Mouse (Mus musculus): ENCODE results near the gene Olfr1346. TPM values are rescaled to one million over a fixed set of nuclear protein-coding genes. Genes with fewer than 3 reads are reported as not detected.

The Olfr1346 gene
- polyA plus RNA-seq, 1 experiment from 2014 or later: not detected

DNA sequence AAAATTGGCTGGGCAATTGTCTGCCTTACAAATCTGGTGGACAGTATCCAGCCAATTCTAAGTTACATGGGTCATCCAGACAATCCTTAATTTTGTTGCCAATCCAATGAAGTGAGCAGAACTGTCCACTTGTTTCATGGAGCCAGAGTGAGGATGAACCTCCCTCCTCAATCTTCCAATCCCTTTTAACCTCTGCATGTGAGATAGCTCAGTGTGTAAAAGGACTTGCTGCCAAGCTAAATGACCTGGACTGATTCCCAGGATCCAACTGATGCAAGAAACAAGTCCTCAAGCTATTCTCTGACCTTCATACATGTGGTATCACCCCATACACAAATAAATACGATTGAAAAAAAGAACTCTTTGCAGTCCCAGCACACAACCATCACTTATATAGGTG, 54.8 kb downstream of the Olfr1346 start:
- Histone ChIP-seq H3K4me2 (no peak overlapping the region), H3K27ac (no peak overlapping the region), H3K36me3 (replicated peaks) (no peaks in the 10 kb centered on the region), H3K4me1 (no peaks in the 10 kb centered on the region), H3K9me3 (peaks cover 21% of the 10 kb centered on the region), H3K9ac (no peak overlapping the region), H3K27me3 (no peaks in the 10 kb centered on the region), H3K4me3 (replicated peaks) (no peak overlapping the region)
- no peak for ATAC-seq (ENCODE audit: low FRiP score)
- 47% methylated on average over 1 of the region's 1 CpGs for WGBS

GRCm38 (mm10) chr7:6522850-6523249, 55.9 kb downstream of the Olfr1346 start, which contains the start of gene Olfr1349:
Gene Olfr1349, minus strand, starts transcription at chr7:6522950.
- 88% methylated on average over 5 of the region's 5 CpGs for WGBS
- Histone ChIP-seq H3K9me3 (peaks cover 26% of the 10 kb centered on the region), H3K27ac (no peak within 1 kb of the TSS)

GRCm38 (mm10) chr7:6525001-6525400, 58.1 kb downstream of the Olfr1346 start:
- no peak for ATAC-seq (ENCODE audit: low FRiP score)
- H3K27ac ChIP-seq: no peak overlapping the region
- H3K27me3 ChIP-seq: no peaks in the 10 kb centered on the region
- H3K4me1 ChIP-seq: no peaks in the 10 kb centered on the region
- H3K36me3 ChIP-seq (replicated peaks): no peaks in the 10 kb centered on the region
- 64% methylated on average over 3 of the region's 3 CpGs for WGBS
- peaks cover 23% of the 10 kb centered on the region for H3K9me3 ChIP-seq
- H3K9ac ChIP-seq: no peak overlapping the region
- H3K4me3 ChIP-seq (replicated peaks): no peak overlapping the region
- no peak overlapping the region for H3K4me2 ChIP-seq

More at GRCm38 (mm10) chr7:6522850-6523249, 55.9 kb downstream of the Olfr1346 start, which contains the start of gene Olfr1349:
- Histone ChIP-seq H3K36me3 (replicated peaks) (no peaks in the 10 kb centered on the region), H3K4me2 (no peak within 1 kb of the TSS), H3K27me3 (no peaks in the 10 kb centered on the region), H3K4me3 (replicated peaks) (no peak within 1 kb of the TSS), H3K4me1 (no peaks in the 10 kb centered on the region), H3K9ac (no peak within 1 kb of the TSS)
- no peak for ATAC-seq (ENCODE audit: low FRiP score)

DNA sequence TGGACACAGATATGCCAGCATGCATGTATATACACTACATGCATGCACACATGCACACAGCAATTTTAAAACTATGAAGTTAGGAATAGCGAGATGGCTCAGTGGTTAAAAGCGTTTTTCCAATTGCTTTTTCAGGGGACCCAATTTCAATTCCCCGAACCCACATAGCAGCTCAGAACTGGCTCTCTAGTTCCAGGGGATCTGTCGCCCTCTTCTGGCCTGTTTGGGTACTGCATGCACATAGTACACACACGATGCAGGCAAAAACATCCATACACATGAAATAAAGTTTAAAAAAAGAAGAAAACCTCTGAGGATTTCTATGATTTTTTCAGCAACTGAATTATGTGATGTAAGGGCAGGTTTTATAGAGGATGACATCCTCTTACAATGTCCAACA, 59.2 kb downstream of the Olfr1346 start:
- H3K4me3 ChIP-seq (replicated peaks): no peak overlapping the region
- H3K27me3 ChIP-seq: no peaks in the 10 kb centered on the region
- no peak overlapping the region for H3K27ac ChIP-seq
- no peak overlapping the region for H3K4me2 ChIP-seq
- no peak overlapping the region for H3K9ac ChIP-seq
- WGBS: 65% methylated on average over 5 of the region's 5 CpGs
- ATAC-seq (ENCODE audit: low FRiP score): no peak
- no peaks in the 10 kb centered on the region for H3K4me1 ChIP-seq
- peaks cover 26% of the 10 kb centered on the region for H3K9me3 ChIP-seq
- no peaks in the 10 kb centered on the region for H3K36me3 ChIP-seq (replicated peaks)

Other genes with a start within 250 kb of the Olfr1346 start
- not detected in 2 replicates for gene Zscan5b, start 244.8 kb upstream of the Olfr1346 start, polyA plus RNA-seq (2016; fragmentation: Nextera tagmentation; extraction: Ambion mirVana)
- gene Epp13, start 214.4 kb upstream of the Olfr1346 start, polyA plus RNA-seq (2016; fragmentation: Nextera tagmentation; extraction: Ambion mirVana): not detected in 2 replicates
- 14.0 and 15.8 TPM in 2 replicates for gene Zfp667, start 180.5 kb upstream of the Olfr1346 start, polyA plus RNA-seq (2016; fragmentation: Nextera tagmentation; extraction: Ambion mirVana)
- gene Zfp583, start 135.8 kb upstream of the Olfr1346 start, polyA plus RNA-seq (2016; fragmentation: Nextera tagmentation; extraction: Ambion mirVana): 7.2 and 7.5 TPM in 2 replicates
- gene Gm3854, start 123.3 kb upstream of the Olfr1346 start, polyA plus RNA-seq (2016; fragmentation: Nextera tagmentation; extraction: Ambion mirVana): 3.8 and 4.1 TPM in 2 replicates
- 2.8 TPM in 2 replicates for gene Zfp78, start 103.8 kb upstream of the Olfr1346 start, polyA plus RNA-seq (2016; fragmentation: Nextera tagmentation; extraction: Ambion mirVana)
- 15.2 and 15.8 TPM in 2 replicates for gene Zfp28, start 83.8 kb upstream of the Olfr1346 start, polyA plus RNA-seq (2016; fragmentation: Nextera tagmentation; extraction: Ambion mirVana)
- 0.82 and 1.6 TPM in 2 replicates for gene Smim17, start 68.4 kb upstream of the Olfr1346 start, polyA plus RNA-seq (2016; fragmentation: Nextera tagmentation; extraction: Ambion mirVana)
- not detected in 2 replicates for gene Gm20715, start 56.8 kb upstream of the Olfr1346 start, polyA plus RNA-seq (2016; fragmentation: Nextera tagmentation; extraction: Ambion mirVana)
- gene Olfr1344, start 28.4 kb upstream of the Olfr1346 start, polyA plus RNA-seq (2016; fragmentation: Nextera tagmentation; extraction: Ambion mirVana): 0.11 TPM in 1 of 2 replicates, not detected in the other
- 0.03 TPM in 1 of 2 replicates, not detected in the other for gene Olfr1336, start 10.9 kb upstream of the Olfr1346 start, polyA plus RNA-seq (2016; fragmentation: Nextera tagmentation; extraction: Ambion mirVana)
- not detected in 2 replicates for gene Olfr5, start 19.8 kb downstream of the Olfr1346 start, polyA plus RNA-seq (2016; fragmentation: Nextera tagmentation; extraction: Ambion mirVana)
- gene Olfr1347, start 32.7 kb downstream of the Olfr1346 start, polyA plus RNA-seq (2016; fragmentation: Nextera tagmentation; extraction: Ambion mirVana): not detected in 2 replicates
- not detected in 2 replicates for gene Olfr1348, start 41.6 kb downstream of the Olfr1346 start, polyA plus RNA-seq (2016; fragmentation: Nextera tagmentation; extraction: Ambion mirVana)
- gene Olfr1349, start 55.8 kb downstream of the Olfr1346 start, polyA plus RNA-seq (2016; fragmentation: Nextera tagmentation; extraction: Ambion mirVana): not detected in 2 replicates
- not detected in 2 replicates for gene Olfr1350, start 97.7 kb downstream of the Olfr1346 start, polyA plus RNA-seq (2016; fragmentation: Nextera tagmentation; extraction: Ambion mirVana)
- gene Zim1, start 229.3 kb downstream of the Olfr1346 start, polyA plus RNA-seq (2016; fragmentation: Nextera tagmentation; extraction: Ambion mirVana): 0.80 and 1.1 TPM in 2 replicates